Mouse (Mus musculus) thymus, adult 2 months (tissue): ENCODE measurements around the gene Cdkl3. TPM values are rescaled to one million over a fixed set of nuclear protein-coding genes. Genes with fewer than 3 reads are reported as not detected.
A peak's percentile ranks its signal among the peaks of the same experiment; 100 is the strongest.

Experiments used
- DNase-seq: peaks from one replicate; pipeline ENCODE4 v3.0.0; 2021
- H3K27ac ChIP-seq: fragments of 200-500 bp; 2 replicates; pipeline ENCODE4 v1.5.1; 2012; ENCODE audit warnings: low read length, control low read depth; ENCODE audit not compliant: control insufficient read depth, insufficient read depth
- H3K27me3 ChIP-seq: fragments of 200-500 bp; 2 replicates; pipeline ENCODE4 v1.6.1; 2012; ENCODE audit warnings: mild to moderate bottlenecking, low read length, moderate library complexity, mixed read lengths; ENCODE audit not compliant: control insufficient read depth, insufficient read depth
- H3K36me3 ChIP-seq: fragments of 200-500 bp; 2 replicates; pipeline ENCODE4 v1.6.1; 2012; ENCODE audit warnings: mild to moderate bottlenecking, low read length, moderate library complexity; ENCODE audit not compliant: control insufficient read depth, insufficient read depth
- H3K4me1 ChIP-seq: fragments of 200-500 bp; replicated peaks from 2 replicates; pipeline ENCODE4 v1.6.1; 2012; ENCODE audit warnings: low read length; ENCODE audit not compliant: control insufficient read depth, insufficient read depth
- H3K4me3 ChIP-seq: fragments of 200-500 bp; 2 replicates; pipeline ENCODE4 v1.5.1; 2012; ENCODE audit warnings: mild to moderate bottlenecking, low read length, control low read depth, moderate library complexity; ENCODE audit not compliant: control insufficient read depth, insufficient read depth
- CTCF ChIP-seq: fragments of 200-500 bp; IDR thresholded peaks from 2 replicates; pipeline ENCODE4 v1.5.1; 2012; ENCODE audit warnings: mild to moderate bottlenecking, control low read depth, low read length, moderate library complexity, borderline replicate concordance; ENCODE audit not compliant: control insufficient read depth, poor library complexity, insufficient read depth; ENCODE audit errors: extremely low read depth
- POLR2A ChIP-seq: fragments of 200-500 bp; IDR thresholded peaks from 2 replicates; pipeline ENCODE4 v1.6.1; 2012; ENCODE audit warnings: mild to moderate bottlenecking, low read length, control low read depth, moderate library complexity; ENCODE audit not compliant: control insufficient read depth, poor library complexity, insufficient read depth; ENCODE audit errors: extremely low read depth
- WGBS: fragments of 180-500 bp; shearing (Covaris S2); methylation state at CpG from one replicate; pipeline ENCODE4 v1.1.7; 2018; 5-methylcytosine and 5-hydroxymethylcytosine counted together
- polyA plus RNA-seq: library from polyadenylated mRNA; depleted of rRNA; stranded (reverse); fragments of >200 nt; gene quantifications from 2 replicates; pipeline ENCODE4 v1.2.3, GENCODE M21; 2012

The Cdkl3 gene
- polyA plus RNA-seq, 1 experiment = 3.1 TPM

- 71% methylated on average over 7 of the region's 7 CpGs for WGBS
- Histone ChIP-seq H3K27me3 (no peaks in the 10 kb centered on the region), H3K27ac (peak overlapping the region; percentile 92), H3K36me3 (no peaks in the 10 kb centered on the region), H3K4me1 (peaks cover 35% of the 10 kb centered on the region), H3K4me3 (peak overlapping the region; percentile 52)
- DNase-seq = no peak
- no peak for TF ChIP-seq CTCF
- no peak for TF ChIP-seq POLR2A
These were observed 41.7 kb upstream of the Cdkl3 start for GRCm38 (mm10) chr11:51962277-51962676.

DNA sequence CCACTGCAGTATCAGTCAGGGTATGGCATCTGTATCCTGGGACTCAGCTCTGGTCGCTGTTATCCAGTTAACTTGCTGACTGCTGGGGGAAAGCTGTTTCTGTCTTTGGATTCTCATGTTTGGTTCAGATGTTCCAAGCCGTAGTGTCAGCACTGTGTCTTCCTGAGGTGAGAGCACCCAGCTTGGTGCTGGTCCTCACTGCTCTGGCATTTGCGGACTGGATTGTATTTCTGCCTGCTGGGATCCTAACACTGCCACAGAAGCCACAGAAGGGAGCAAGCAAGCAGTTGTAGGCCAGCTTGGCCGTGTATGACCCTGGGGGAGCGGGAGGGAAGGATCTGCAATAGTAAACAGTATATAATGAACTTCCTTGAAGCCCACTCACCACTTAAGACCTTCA, 37.4 kb upstream of the Cdkl3 start:
- WGBS = 92% methylated on average over 5 of the region's 5 CpGs
- no peak for DNase-seq

DNA sequence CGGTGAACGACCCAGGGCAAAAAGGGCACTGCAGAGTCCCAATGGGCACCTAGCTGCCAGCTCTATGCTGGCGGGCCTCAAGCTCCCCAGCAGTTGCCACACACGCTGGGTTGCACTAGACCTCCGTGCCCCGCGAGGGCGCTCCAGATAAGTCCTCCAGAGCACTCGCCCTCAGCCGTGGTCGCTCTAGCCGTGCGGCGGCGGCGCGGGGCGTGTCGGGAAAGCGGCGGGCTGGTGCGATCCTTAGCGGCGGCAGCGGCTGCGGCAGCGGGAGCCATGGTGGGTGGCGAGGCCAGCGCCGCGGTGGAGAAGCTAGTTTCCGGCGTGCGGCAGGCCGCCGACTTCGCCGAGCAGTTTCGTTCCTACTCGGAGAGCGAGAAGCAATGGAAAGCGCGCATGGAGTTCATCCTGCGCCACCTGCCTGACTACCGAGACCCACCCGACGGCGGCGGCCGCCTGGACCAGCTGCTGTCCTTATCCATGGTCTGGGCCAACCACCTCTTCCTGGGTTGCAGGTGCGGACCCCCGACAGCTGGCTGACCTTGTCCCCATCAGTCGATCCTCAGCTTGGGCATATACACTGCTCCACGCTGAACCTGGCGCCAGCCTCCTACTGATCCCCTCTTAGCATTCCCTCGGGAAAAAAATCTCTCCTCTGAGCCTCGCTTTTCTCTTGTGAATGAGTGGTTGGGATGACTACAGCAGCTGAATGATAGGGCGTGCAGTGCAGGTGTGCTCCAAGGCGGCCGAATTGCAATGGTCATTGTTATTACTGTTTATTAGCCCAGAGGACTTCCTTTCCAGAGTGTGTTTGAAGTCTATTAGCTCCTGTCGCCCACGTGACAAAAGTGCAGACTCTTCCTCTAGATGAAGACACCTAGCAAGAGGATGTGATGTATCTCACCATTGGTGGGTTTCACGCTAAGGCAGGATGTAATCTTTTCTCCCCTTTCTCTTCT, 36.3 kb upstream of the Cdkl3 start, which contains the start of gene Cdkn2aipnl:
Gene Cdkn2aipnl (plus strand): TSS at position 219 of the 959 bp plus-strand sequence.
- H3K27ac ChIP-seq = peak within 1 kb of the TSS; percentile 66
- peaks cover 29% of the 10 kb centered on the region for H3K4me1 ChIP-seq
- TF ChIP-seq POLR2A (0 out of 2 replicates have a peak, but pooled peaks have one; percentile 49), CTCF (peak; percentile 98)
- WGBS = 1% methylated on average over 62 of the region's 63 CpGs
- peak within 1 kb of the TSS; percentile 77 for H3K4me3 ChIP-seq
- peak; percentile 99 for DNase-seq
- H3K36me3 ChIP-seq = peaks cover 31% of the 10 kb centered on the region
- H3K27me3 ChIP-seq = no peaks in the 10 kb centered on the region

More for the DNA sequence above, 37.4 kb upstream of the Cdkl3 start:
- Histone ChIP-seq H3K27me3 (no peaks in the 10 kb centered on the region), H3K4me3 (no peak overlapping the region), H3K27ac (no peak overlapping the region; the same call in 1 of the 2 replicates), H3K4me1 (peaks cover 35% of the 10 kb centered on the region), H3K36me3 (peaks cover 20% of the 10 kb centered on the region)
- TF ChIP-seq POLR2A = no peak
- TF ChIP-seq CTCF = no peak

- peaks cover 43% of the 10 kb centered on the region for H3K36me3 ChIP-seq
- no peak overlapping the region for H3K4me3 ChIP-seq
- TF ChIP-seq CTCF = no peak
- TF ChIP-seq POLR2A = no peak
- no peaks in the 10 kb centered on the region for H3K27me3 ChIP-seq
- DNase-seq = no peak
- peaks cover 23% of the 10 kb centered on the region for H3K4me1 ChIP-seq
- WGBS = 83% methylated on average over 9 of the region's 9 CpGs
- H3K27ac ChIP-seq = peak overlapping the region; percentile 30; the same call in 1 of the 2 replicates
These were observed 35.1 kb upstream of the Cdkl3 start for GRCm38 (mm10) chr11:51968896-51969295.

DNA sequence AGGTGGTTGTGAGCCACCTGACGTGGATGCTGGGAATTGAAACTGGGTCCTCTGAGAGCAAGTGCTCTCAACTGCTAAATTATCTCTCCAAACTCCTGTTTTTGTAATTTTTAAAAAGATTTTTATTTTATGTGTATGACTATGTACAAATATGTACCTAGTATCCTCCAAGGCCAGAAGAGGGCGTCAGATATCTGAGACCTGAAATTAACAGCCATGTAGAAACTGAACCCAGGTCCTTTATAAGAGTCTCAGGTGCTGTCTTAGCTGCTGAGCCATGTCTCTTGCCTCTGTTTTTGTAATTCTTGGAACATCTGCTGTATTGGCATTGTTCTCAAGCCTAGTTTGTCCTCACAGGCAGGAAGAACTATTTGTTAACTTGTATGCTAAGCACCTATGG, 34.5 kb upstream of the Cdkl3 start:
- H3K27me3 ChIP-seq = no peaks in the 10 kb centered on the region
- 91% methylated on average over 2 of the region's 2 CpGs for WGBS
- H3K27ac ChIP-seq = no peak overlapping the region
- no peak for DNase-seq
- H3K36me3 ChIP-seq = peaks cover 48% of the 10 kb centered on the region
- H3K4me1 ChIP-seq = peaks cover 22% of the 10 kb centered on the region
- H3K4me3 ChIP-seq = no peak overlapping the region
- TF ChIP-seq CTCF (no peak), POLR2A (no peak)

DNA sequence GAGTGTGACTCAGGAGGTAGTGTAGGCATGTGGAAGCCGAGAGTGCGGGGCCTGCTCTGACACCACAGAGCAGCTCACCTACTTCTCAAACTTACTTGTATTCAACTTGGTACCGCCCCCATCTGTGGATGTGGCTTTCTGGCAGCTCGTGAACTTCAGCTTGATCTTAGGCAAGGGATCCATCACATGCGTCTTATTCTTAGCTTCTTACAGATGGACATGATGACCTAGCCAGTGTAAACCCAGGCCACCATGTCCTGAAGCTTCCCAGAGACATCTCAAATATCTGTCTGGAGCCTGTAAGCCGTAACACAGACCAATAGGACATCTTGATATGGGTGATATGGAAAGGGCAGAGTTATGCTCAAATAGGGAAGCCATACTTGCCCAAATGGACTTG, 32.4 kb upstream of the Cdkl3 start:
- peaks cover 65% of the 10 kb centered on the region for H3K36me3 ChIP-seq
- H3K27me3 ChIP-seq = no peaks in the 10 kb centered on the region
- H3K4me3 ChIP-seq = no peak overlapping the region
- H3K4me1 ChIP-seq = peaks cover 15% of the 10 kb centered on the region
- no peak overlapping the region for H3K27ac ChIP-seq
- TF ChIP-seq CTCF (no peak), POLR2A (no peak)
- 96% methylated on average over 6 of the region's 6 CpGs for WGBS
- no peak for DNase-seq
